Mouse (Mus musculus) C2C12 (cell line): ENCODE results near the gene Satb1. TPM values are rescaled to one million over a fixed set of nuclear protein-coding genes. Genes with fewer than 3 reads are reported as not detected.

Experiments
- H3K27me3 ChIP-seq: one replicate; pipeline ENCODE4 v1.6.1; 2011; ENCODE audit not compliant: control insufficient read depth, insufficient read depth, insufficient read length
- H3K36me3 ChIP-seq: one replicate; pipeline ENCODE4 v1.6.1; 2011; ENCODE audit not compliant: control insufficient read depth, insufficient read depth
- H3K4me3 ChIP-seq: one replicate; pipeline ENCODE4 v1.5.1; 2011; ENCODE audit warnings: mild to moderate bottlenecking, control low read depth; ENCODE audit not compliant: poor library complexity, insufficient read depth, severe bottlenecking
- H3K79me2 ChIP-seq: one replicate; pipeline ENCODE4 v1.6.1; 2011; ENCODE audit not compliant: control insufficient read depth, insufficient read depth
- H3K79me3 ChIP-seq: one replicate; pipeline ENCODE4 v1.6.1; 2011; ENCODE audit warnings: low read depth, control low read depth
- H3ac ChIP-seq: one replicate; pipeline ENCODE3; 2011; ENCODE audit warnings: low read depth; ENCODE audit not compliant: control insufficient read depth, insufficient read length
- CEBPB ChIP-seq: IDR thresholded peaks from one replicate; pipeline ENCODE4 v1.6.1; 2011; ENCODE audit warnings: low read depth, mild to moderate bottlenecking, control low read depth, moderate library complexity
- CTCF ChIP-seq: IDR thresholded peaks from one replicate; pipeline ENCODE4 v1.5.1; 2011; ENCODE audit not compliant: control insufficient read depth, insufficient read depth, insufficient read length
- FOSL1 ChIP-seq: IDR thresholded peaks from one replicate; pipeline ENCODE4 v1.8.0; 2011; ENCODE audit warnings: mild to moderate bottlenecking, low read length; ENCODE audit not compliant: poor library complexity, insufficient read depth, severe bottlenecking
- MAX ChIP-seq: IDR thresholded peaks from one replicate; pipeline ENCODE4 v1.6.1; 2011; ENCODE audit warnings: mild to moderate bottlenecking, control low read depth
- MYOD1 ChIP-seq: IDR thresholded peaks from one replicate; pipeline ENCODE4 v1.6.1; 2011; ENCODE audit warnings: low read depth; ENCODE audit not compliant: control insufficient read depth, insufficient read length
- MYOG ChIP-seq: IDR thresholded peaks from one replicate; pipeline ENCODE4 v1.6.1; 2011; ENCODE audit not compliant: control insufficient read depth, insufficient read length; ENCODE audit errors: extremely low read depth
- USF1 ChIP-seq: IDR thresholded peaks from one replicate; pipeline ENCODE4 v1.6.1; 2011; ENCODE audit warnings: low read depth, mild to moderate bottlenecking, control low read depth, moderate library complexity
- polyA plus RNA-seq: library from polyadenylated mRNA; unstranded; fragments of >200 nt; fragmentation: generic; extraction: Trizol; gene quantifications from one replicate; pipeline ENCODE4 v1.2.1, GENCODE M21; 2012; ENCODE audit warnings: missing spikeins

The Satb1 gene
- polyA plus RNA-seq, 1 experiment: 0.06 TPM

DNA sequence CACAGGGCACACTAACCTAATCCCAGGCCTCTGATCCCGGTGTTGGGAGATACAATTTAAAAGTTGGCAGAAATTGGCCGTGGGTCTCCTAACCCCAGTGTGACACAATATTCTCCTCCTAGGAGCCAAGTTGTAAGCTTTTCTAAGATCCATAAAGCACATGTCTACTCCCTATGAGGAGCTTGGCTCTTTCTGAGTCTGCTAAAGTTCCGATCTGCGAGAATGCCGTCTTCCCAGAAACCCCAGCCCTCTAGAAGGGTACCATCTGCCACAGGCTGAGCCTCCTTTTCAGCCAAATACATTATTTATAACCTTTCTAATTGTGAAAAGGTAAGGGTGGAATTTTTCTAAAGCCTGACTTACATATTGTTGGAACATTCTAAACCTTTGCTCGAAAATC is 43.3 kb downstream of the Satb1 start:
- no peak overlapping the region for H3K4me3 ChIP-seq
- TF ChIP-seq USF1: no peak
- no peaks in the 10 kb centered on the region for H3K27me3 ChIP-seq
- no peaks in the 10 kb centered on the region for H3K79me3 ChIP-seq
- no peak overlapping the region for H3ac ChIP-seq
- H3K36me3 ChIP-seq: no peaks in the 10 kb centered on the region
- H3K79me2 ChIP-seq: no peaks in the 10 kb centered on the region

- Histone ChIP-seq H3K79me2 (no peaks in the 10 kb centered on the region), H3ac (no peak overlapping the region), H3K4me3 (no peak overlapping the region), H3K36me3 (no peaks in the 10 kb centered on the region), H3K79me3 (no peaks in the 10 kb centered on the region), H3K27me3 (no peaks in the 10 kb centered on the region)
- TF ChIP-seq MYOD1 (no peak), FOSL1 (no peak), USF1 (no peak), MAX (no peak), CTCF (no peak)
Measured at GRCm38 (mm10) chr17:51789098-51789497, 44.0 kb downstream of the Satb1 start.

- Histone ChIP-seq H3K36me3 (no peaks in the 10 kb centered on the region), H3K79me2 (no peaks in the 10 kb centered on the region), H3K4me3 (no peak overlapping the region), H3K27me3 (no peaks in the 10 kb centered on the region), H3ac (no peak overlapping the region), H3K79me3 (no peaks in the 10 kb centered on the region)
- TF ChIP-seq MYOD1: no peak
- no peak for TF ChIP-seq CEBPB
- TF ChIP-seq MYOG: no peak
Measured at GRCm38 (mm10) chr17:51787955-51788354, 45.1 kb downstream of the Satb1 start.

DNA sequence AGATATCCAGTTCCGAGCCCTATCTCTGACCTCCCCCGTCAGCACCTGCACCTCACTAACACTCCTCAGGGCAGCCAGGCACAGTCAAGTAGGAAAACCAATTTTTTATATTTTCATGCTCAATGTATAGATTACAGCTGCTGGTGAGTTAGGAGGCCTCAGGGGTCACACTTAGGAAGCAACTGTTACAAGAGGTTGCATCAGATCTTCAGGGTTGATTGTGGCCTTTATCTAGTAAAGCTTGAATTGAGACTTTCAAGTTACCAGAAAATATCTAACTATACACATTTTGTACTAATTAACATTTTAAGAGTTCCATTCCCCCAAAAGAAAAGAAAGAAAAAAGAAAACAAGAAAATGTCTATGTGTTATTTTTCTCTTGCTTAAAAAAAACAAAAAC is 47.0 kb downstream of the Satb1 start:
- no peak overlapping the region for H3K4me3 ChIP-seq
- H3ac ChIP-seq: no peak overlapping the region
- H3K79me2 ChIP-seq: no peaks in the 10 kb centered on the region
- H3K79me3 ChIP-seq: no peaks in the 10 kb centered on the region
- no peaks in the 10 kb centered on the region for H3K27me3 ChIP-seq
- no peaks in the 10 kb centered on the region for H3K36me3 ChIP-seq
- TF ChIP-seq USF1 (no peak), MYOD1 (no peak), MYOG (no peak), MAX (no peak), CEBPB (no peak), FOSL1 (no peak), CTCF (no peak)

DNA sequence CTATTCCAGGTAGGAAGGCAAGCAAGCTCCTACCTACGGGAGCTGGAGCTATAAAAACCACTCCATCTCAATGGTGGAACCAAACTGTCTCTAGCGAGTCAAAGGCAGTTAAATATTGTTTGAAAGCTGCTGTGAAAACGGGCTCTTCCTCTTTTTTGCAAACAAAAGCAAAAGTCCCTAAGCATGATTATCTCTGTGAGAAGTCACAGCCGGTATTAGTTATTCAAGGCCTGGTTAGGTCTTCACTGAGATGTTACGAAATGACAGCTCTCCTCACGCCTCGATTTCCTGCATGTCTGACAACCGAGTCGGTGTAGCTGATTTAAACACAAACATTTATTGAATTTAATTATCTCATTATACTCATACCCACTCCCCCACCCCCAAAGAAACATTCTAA is 48.2 kb downstream of the Satb1 start:
- TF ChIP-seq MYOD1: no peak
- TF ChIP-seq USF1: no peak
- no peak for TF ChIP-seq CTCF
- no peak for TF ChIP-seq MYOG
- Histone ChIP-seq H3K79me2 (no peaks in the 10 kb centered on the region), H3K79me3 (no peaks in the 10 kb centered on the region), H3ac (no peak overlapping the region), H3K36me3 (no peaks in the 10 kb centered on the region), H3K27me3 (no peaks in the 10 kb centered on the region), H3K4me3 (no peak overlapping the region)

DNA sequence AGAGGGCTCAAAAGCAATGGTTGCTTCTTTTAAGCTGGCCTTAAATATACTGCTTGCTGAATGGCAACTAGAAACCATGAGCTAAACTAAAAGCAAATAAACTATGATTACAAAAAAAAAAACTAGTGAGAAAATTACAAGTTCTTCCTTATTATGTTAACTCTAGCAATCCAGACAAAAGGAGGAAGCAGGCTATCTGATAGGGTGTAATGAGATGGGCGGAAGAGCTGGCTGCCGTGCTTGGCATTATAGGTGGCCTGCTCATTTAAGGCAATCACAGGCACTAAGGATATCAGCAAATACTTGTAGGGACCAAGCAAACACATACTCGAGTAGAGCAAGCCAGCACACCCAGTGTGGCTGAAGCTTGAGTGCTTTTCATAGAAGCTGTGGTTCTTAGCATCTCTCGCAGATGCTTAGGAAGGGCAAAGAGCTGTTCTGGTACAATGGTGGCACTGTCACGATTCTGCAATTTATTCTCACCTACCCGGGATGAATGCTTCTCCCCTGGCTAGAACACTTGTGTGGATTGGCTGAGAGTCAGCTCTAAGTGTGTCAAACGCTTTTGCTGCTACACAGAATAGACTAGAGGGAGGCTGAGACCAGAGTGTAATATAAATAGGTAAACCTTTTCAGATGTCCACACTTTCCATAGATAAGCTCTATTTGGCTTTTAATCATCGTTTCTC is 49.4 kb downstream of the Satb1 start:
- no peak overlapping the region for H3K4me3 ChIP-seq
- no peak for TF ChIP-seq FOSL1
- no peaks in the 10 kb centered on the region for H3K27me3 ChIP-seq
- no peaks in the 10 kb centered on the region for H3K79me2 ChIP-seq
- H3ac ChIP-seq: no peak overlapping the region
- no peaks in the 10 kb centered on the region for H3K36me3 ChIP-seq
- no peaks in the 10 kb centered on the region for H3K79me3 ChIP-seq

DNA sequence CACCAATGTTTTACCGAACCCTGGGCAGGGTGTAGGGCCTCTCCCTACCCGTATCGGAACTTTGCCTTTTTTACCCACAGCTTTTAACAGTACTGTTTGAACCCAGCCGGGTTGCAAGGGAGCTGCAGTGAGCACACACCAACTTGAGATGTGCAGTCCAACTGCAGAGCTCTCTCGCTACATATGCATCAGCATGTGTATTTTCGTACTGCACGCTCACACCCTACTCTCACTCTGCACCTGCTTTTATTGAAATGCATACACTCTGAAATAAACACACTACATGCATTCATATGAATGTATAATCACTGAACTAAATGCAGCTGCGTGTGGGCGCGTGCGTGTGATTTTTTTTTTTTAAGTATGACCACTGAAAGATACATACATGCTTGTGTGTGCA is 53.1 kb downstream of the Satb1 start:
- Histone ChIP-seq H3K36me3 (no peaks in the 10 kb centered on the region), H3K4me3 (no peak overlapping the region), H3K79me2 (no peaks in the 10 kb centered on the region), H3K27me3 (no peaks in the 10 kb centered on the region), H3K79me3 (no peaks in the 10 kb centered on the region), H3ac (no peak overlapping the region)
- TF ChIP-seq MYOG: no peak
- TF ChIP-seq MAX: no peak
- no peak for TF ChIP-seq CEBPB
- no peak for TF ChIP-seq MYOD1
- no peak for TF ChIP-seq CTCF
- no peak for TF ChIP-seq FOSL1
- TF ChIP-seq USF1: no peak
